Mouse (Mus musculus) heart, postnatal 0 days (tissue): Measurements from ENCODE around the gene Zfp286.

Source experiments
- CTCF ChIP-seq: IDR thresholded peaks from 2 replicates; pipeline ENCODE4 v1.5.1; 2016; ENCODE audit warnings: antibody characterized with exemption, control low read depth, low read depth
- EP300 ChIP-seq: IDR thresholded peaks from 2 replicates; pipeline ENCODE4 v1.6.1; 2016; ENCODE audit warnings: antibody characterized with exemption, low read depth

DNA sequence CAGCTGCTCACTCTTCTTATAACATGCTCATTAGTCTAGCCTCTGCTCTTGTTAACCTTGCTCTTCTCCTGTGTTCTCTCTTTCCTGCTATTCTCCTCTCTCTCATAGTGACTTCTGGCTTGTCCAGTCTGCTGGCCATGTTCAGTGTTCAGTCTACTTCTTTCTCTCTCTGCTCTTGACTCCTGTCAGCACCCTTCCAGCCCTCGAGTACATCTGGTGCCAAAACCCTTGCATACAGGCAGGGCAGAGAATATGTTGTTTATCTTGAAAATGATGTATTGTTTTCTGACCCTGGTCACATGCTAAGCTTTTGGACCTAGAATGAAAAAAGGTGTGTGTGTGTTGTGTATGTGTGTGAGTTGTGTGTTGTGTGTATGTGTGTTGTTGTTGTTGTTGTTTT is 24.2 kb upstream of the Zfp286 start:
- no peak for TF ChIP-seq CTCF
- TF ChIP-seq EP300: no peak
